Mouse (Mus musculus) small intestine, adult 2 months (tissue): Measurements from ENCODE around the gene Ugt1a5.

ENCODE experiments used
- CTCF ChIP-seq: fragments of 200-500 bp; IDR thresholded peaks from 2 replicates; pipeline ENCODE4 v1.5.1; 2012; ENCODE audit warnings: low read depth, mild to moderate bottlenecking, control low read depth, inconsistent platforms, low read length, moderate library complexity, mixed read lengths; ENCODE audit not compliant: insufficient replicate concordance, insufficient read length; ENCODE audit errors: extremely low read depth
- POLR2A ChIP-seq: fragments of 200-500 bp; IDR thresholded peaks from 2 replicates; pipeline ENCODE4 v1.6.1; 2012; ENCODE audit warnings: low read depth, mild to moderate bottlenecking, control low read depth, inconsistent platforms, low read length, moderate library complexity

DNA sequence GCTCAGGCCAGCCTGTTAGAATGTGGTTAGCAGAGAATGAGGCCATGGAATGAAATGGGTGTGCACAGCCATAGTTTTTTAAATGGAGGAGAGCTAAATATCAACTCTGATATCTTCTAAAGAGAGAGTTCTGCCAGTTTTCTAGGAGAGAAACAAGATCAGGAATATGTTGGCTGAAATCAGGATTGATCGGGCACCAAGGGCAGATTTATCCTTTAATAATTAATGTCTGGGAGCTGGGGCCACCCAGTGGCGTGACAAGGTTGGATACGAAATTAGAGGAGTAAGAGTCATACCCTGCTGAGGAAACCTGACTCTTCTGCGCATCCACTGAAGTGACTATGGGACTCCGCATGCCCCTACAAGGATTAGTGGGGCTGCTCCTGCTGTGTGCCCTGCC, at the start of gene Ugt1a5:
- TF ChIP-seq CTCF (no peak), POLR2A (no peak)
